ENCODE assay signal across 15 mouse cellular contexts in the genomic region with DNA sequence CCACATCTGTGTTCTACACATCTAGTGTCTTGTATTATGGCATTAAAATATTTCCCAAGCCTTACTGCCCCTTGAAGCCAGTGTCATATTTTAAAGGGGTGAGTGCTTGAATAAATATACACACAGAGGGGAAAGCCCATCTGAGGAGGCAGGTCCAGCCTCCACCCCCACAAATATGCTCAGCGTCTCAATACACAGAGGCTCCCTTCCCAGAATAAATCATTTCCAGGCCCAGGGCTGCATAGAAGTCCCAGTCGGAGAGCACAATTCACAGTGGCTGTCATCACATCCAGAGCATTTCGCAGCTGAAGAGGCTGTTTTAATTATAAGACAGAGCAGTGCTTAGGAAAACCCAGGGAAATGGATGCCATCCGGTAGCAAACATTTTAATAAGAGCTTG.
DNase-seq lines count a peak whose midpoint lies in the region; ATAC-seq lines count a peak whose summit lies in the region.
"Had no signal": no experiment of that assay in that cellular context is flagged by ENCODE, and none has a peak within 500 bp of the region (broad histone marks: within the 10 kb centered on the region; RNA-seq: fewer than 3 reads in every experiment).

No protein-coding gene starts in this region.

- H3K4me2 ChIP-seq in forebrain, embryonic 15.5 days (replicated peaks) = no peak overlapping the region
- no peak overlapping the region for H3K4me2 ChIP-seq in kidney, embryonic 16.5 days (replicated peaks; ENCODE audit: low read depth, low read length)
- no peak overlapping the region for H3K4me2 ChIP-seq in embryonic facial prominence, embryonic 13.5 days

- no peaks in the 10 kb centered on the region for H3K36me3 ChIP-seq in forebrain, embryonic 15.5 days
- H3K36me3 ChIP-seq in forebrain, embryonic 10.5 days (replicated peaks) = no peaks in the 10 kb centered on the region
- H3K36me3 ChIP-seq in kidney, embryonic 16.5 days (ENCODE audit: insufficient read depth, low read length) = no peaks in the 10 kb centered on the region
- no peaks in the 10 kb centered on the region for H3K36me3 ChIP-seq in embryonic facial prominence, embryonic 13.5 days

- DNase-seq in forebrain, embryonic 10.5 days (ENCODE audit: extremely low spot score, low spot score) = no peak
- no peak for DNase-seq in kidney, postnatal 25 days
- peak; percentile 52 to 69 for DNase-seq in heart, postnatal 10 days
- no peak for DNase-seq in adrenal gland, postnatal 36 days
- DNase-seq: adrenal gland, postnatal 14 days; liver, postnatal 0 days; right cerebral cortex, postnatal 25 days; thymus, adult 2 months had no signal

- H3K4me1 ChIP-seq in forebrain, embryonic 15.5 days = peaks cover 36% of the 10 kb centered on the region
- H3K4me1 ChIP-seq in forebrain, embryonic 10.5 days = peaks cover 20% of the 10 kb centered on the region
- H3K4me1 ChIP-seq in kidney, embryonic 16.5 days (ENCODE audit: insufficient read depth, low read length) = peaks cover 7% of the 10 kb centered on the region; the same call in 1 of the 2 replicates
- peaks cover 37% of the 10 kb centered on the region for H3K4me1 ChIP-seq in embryonic facial prominence, embryonic 13.5 days

- H3K27ac ChIP-seq in forebrain, embryonic 15.5 days (replicated peaks) = peak overlapping the region; percentile 9; the same call in 1 of the 2 replicates
- no peak overlapping the region for H3K27ac ChIP-seq in forebrain, embryonic 10.5 days
- no peak overlapping the region for H3K27ac ChIP-seq in kidney, embryonic 16.5 days (ENCODE audit: low read length)
- 0 out of 2 replicates have a peak overlapping the region, but pooled peaks have one; percentile 9 for H3K27ac ChIP-seq in embryonic facial prominence, embryonic 13.5 days

- H3K9ac ChIP-seq in forebrain, embryonic 15.5 days (replicated peaks) = no peak overlapping the region
- H3K9ac ChIP-seq in kidney, embryonic 16.5 days (replicated peaks; ENCODE audit: low read length) = no peak overlapping the region
- H3K9ac ChIP-seq in embryonic facial prominence, embryonic 13.5 days = no peak overlapping the region
- H3K9ac ChIP-seq: liver, postnatal 0 days had no signal

- H3K9me3 ChIP-seq in forebrain, embryonic 15.5 days = no peaks in the 10 kb centered on the region
- no peaks in the 10 kb centered on the region for H3K9me3 ChIP-seq in forebrain, embryonic 10.5 days
- H3K9me3 ChIP-seq in kidney, embryonic 16.5 days (ENCODE audit: low read length) = no peaks in the 10 kb centered on the region
- H3K9me3 ChIP-seq in embryonic facial prominence, embryonic 13.5 days = no peaks in the 10 kb centered on the region

- intact Hi-C loops in heart, postnatal 10 days (cut with DNase I) = loop anchor here (5.0 to 10.0 kb wide), 6 partner anchors 64 to 1373 kb away; no protein-coding TSS in a partner anchor

- no peaks in the 10 kb centered on the region for H3K27me3 ChIP-seq in forebrain, embryonic 15.5 days
- H3K27me3 ChIP-seq in forebrain, embryonic 10.5 days (ENCODE audit: poor library complexity, severe bottlenecking) = peaks cover 19% of the 10 kb centered on the region
- H3K27me3 ChIP-seq in kidney, embryonic 16.5 days (ENCODE audit: insufficient read depth, low read length) = no peaks in the 10 kb centered on the region
- no peaks in the 10 kb centered on the region for H3K27me3 ChIP-seq in embryonic facial prominence, embryonic 13.5 days

- WGBS in forebrain, embryonic 15.5 days = 40% methylated on average over 4 of the region's 4 CpGs
- 76% methylated on average over 4 of the region's 4 CpGs for WGBS in forebrain, embryonic 10.5 days
- WGBS in kidney, embryonic 16.5 days = 34% methylated on average over 4 of the region's 4 CpGs
- 21% methylated on average over 4 of the region's 4 CpGs for WGBS in embryonic facial prominence, embryonic 13.5 days

- no peak for ATAC-seq in forebrain, embryonic 15.5 days (replicated peaks)
- peak; percentile 46; the same call in 1 of the 2 replicates for ATAC-seq in kidney, embryonic 16.5 days (ENCODE audit: low FRiP score, low TSS enrichment)
- ATAC-seq in embryonic facial prominence, embryonic 13.5 days (ENCODE audit: insufficient number of reproducible peaks, insufficient read depth, low FRiP score, low TSS enrichment, low read depth) = no peak
- ATAC-seq in cerebellum, adult (ENCODE audit: insufficient number of reproducible peaks, low FRiP score, low TSS enrichment) = no peak
- ATAC-seq: forebrain, embryonic 14.5 days; intestine, embryonic 16.5 days; liver, postnatal 0 days had no signal

- H3K4me3 ChIP-seq in forebrain, embryonic 15.5 days = no peak overlapping the region
- H3K4me3 ChIP-seq in forebrain, embryonic 10.5 days = no peak overlapping the region
- no peak overlapping the region for H3K4me3 ChIP-seq in kidney, embryonic 16.5 days (ENCODE audit: low read length)
- no peak overlapping the region for H3K4me3 ChIP-seq in embryonic facial prominence, embryonic 13.5 days
- H3K4me3 ChIP-seq: myocyte had no signal

Comparison
In these comparisons a context has a peak if more than half of its experiments do, and no peak if none do; other contexts are left out.
1. H3K27ac ChIP-seq: peak in forebrain, embryonic 15.5 days (single experiment) and embryonic facial prominence, embryonic 13.5 days (single experiment); none in forebrain, embryonic 10.5 days (single experiment) and kidney, embryonic 16.5 days (single experiment).
2. DNase-seq: peak in heart, postnatal 10 days (2 of 2); none in forebrain, embryonic 10.5 days (single experiment), kidney, postnatal 25 days (0 of 2) and adrenal gland, postnatal 36 days (0 of 2).